Mouse (Mus musculus) intestine, embryonic 15.5 days (tissue): ENCODE data around the gene Tube1. TPM values are rescaled to one million over a fixed set of nuclear protein-coding genes. Genes with fewer than 3 reads are reported as not detected.

Experiments used
- ATAC-seq: fragments of 200-750 bp; cut with Nextera tagmentation; 2 replicates; pipeline ENCODE4 v1.8.0; 2017; ENCODE audit warnings: moderate TSS enrichment, moderate library complexity
- H3K27ac ChIP-seq: fragments of 300-500 bp; sonication (generic); 2 replicates; pipeline ENCODE4 v1.5.1; 2015; ENCODE audit warnings: mild to moderate bottlenecking, inconsistent platforms
- H3K27me3 ChIP-seq: fragments of 300-500 bp; sonication (generic); replicated peaks from 2 replicates; pipeline ENCODE4 v1.6.1; 2015; ENCODE audit warnings: inconsistent platforms
- H3K36me3 ChIP-seq: fragments of 300-500 bp; sonication (generic); 2 replicates; pipeline ENCODE4 v1.6.1; 2015; ENCODE audit warnings: inconsistent platforms
- H3K4me1 ChIP-seq: fragments of 300-500 bp; sonication (generic); replicated peaks from 2 replicates; pipeline ENCODE4 v1.6.1; 2015; ENCODE audit warnings: inconsistent platforms
- H3K4me2 ChIP-seq: fragments of 300-500 bp; sonication (generic); replicated peaks from 2 replicates; pipeline ENCODE4 v1.6.1; 2015; ENCODE audit warnings: mild to moderate bottlenecking, inconsistent platforms
- H3K4me3 ChIP-seq: fragments of 300-500 bp; sonication (generic); replicated peaks from 2 replicates; pipeline ENCODE4 v1.5.1; 2015; ENCODE audit warnings: inconsistent platforms
- H3K9ac ChIP-seq: fragments of 300-500 bp; sonication (generic); 2 replicates; pipeline ENCODE4 v1.6.1; 2015; ENCODE audit warnings: inconsistent platforms
- H3K9me3 ChIP-seq: fragments of 300-500 bp; sonication (generic); 2 replicates; pipeline ENCODE4 v1.6.1; 2016; ENCODE audit warnings: inconsistent platforms
- WGBS: fragments of 180-500 bp; shearing (Covaris S2); methylation state at CpG from one replicate; pipeline ENCODE4 v1.1.7; 2015; 5-methylcytosine and 5-hydroxymethylcytosine counted together
- polyA plus RNA-seq: library from polyadenylated mRNA; unstranded; fragments of >200 nt; fragmentation: Nextera tagmentation; extraction: Ambion mirVana; gene quantifications from 2 replicates; pipeline ENCODE4 v1.2.1, GENCODE M21; 2015

Tube1 gene
- polyA plus RNA-seq, 1 experiment from 2014 or later = 14.7 TPM

- no peaks in the 10 kb centered on the region for H3K4me1 ChIP-seq
- no peaks in the 10 kb centered on the region for H3K9me3 ChIP-seq
- no peak overlapping the region for H3K9ac ChIP-seq
- H3K27me3 ChIP-seq = no peaks in the 10 kb centered on the region
- 97% methylated on average over 2 of the region's 2 CpGs for WGBS
- H3K4me3 ChIP-seq = no peak overlapping the region
- ATAC-seq = no peak
- peaks cover 3% of the 10 kb centered on the region; the same call in 1 of the 2 replicates for H3K36me3 ChIP-seq
- no peak overlapping the region for H3K27ac ChIP-seq
- H3K4me2 ChIP-seq = no peak overlapping the region
Measured at GRCm38 (mm10) chr10:39141401-39141800, 7.6 kb downstream of the Tube1 start.

GRCm38 (mm10) chr10:39142216-39142615, 8.4 kb downstream of the Tube1 start:
- ATAC-seq = no peak
- Histone ChIP-seq H3K4me2 (no peak overlapping the region), H3K4me3 (no peak overlapping the region), H3K9me3 (no peaks in the 10 kb centered on the region), H3K27me3 (no peaks in the 10 kb centered on the region), H3K9ac (no peak overlapping the region), H3K4me1 (no peaks in the 10 kb centered on the region), H3K27ac (no peak overlapping the region), H3K36me3 (peaks cover 3% of the 10 kb centered on the region; the same call in 1 of the 2 replicates)
- WGBS = 88% methylated on average over 12 of the region's 12 CpGs

GRCm38 (mm10) chr10:39156719-39157118, 22.9 kb downstream of the Tube1 start:
- ATAC-seq = no peak
- 82% methylated on average over 5 of the region's 5 CpGs for WGBS
- H3K36me3 ChIP-seq = no peaks in the 10 kb centered on the region
- no peak overlapping the region for H3K9ac ChIP-seq
- H3K4me3 ChIP-seq = no peak overlapping the region
- no peak overlapping the region for H3K27ac ChIP-seq
- H3K4me1 ChIP-seq = no peaks in the 10 kb centered on the region
- no peaks in the 10 kb centered on the region for H3K9me3 ChIP-seq
- no peaks in the 10 kb centered on the region for H3K27me3 ChIP-seq
- H3K4me2 ChIP-seq = no peak overlapping the region

GRCm38 (mm10) chr10:39157321-39157720, 23.5 kb downstream of the Tube1 start:
- H3K27ac ChIP-seq = no peak overlapping the region
- H3K9me3 ChIP-seq = no peaks in the 10 kb centered on the region
- WGBS = 94% methylated on average over 1 of the region's 1 CpGs
- H3K4me3 ChIP-seq = no peak overlapping the region
- ATAC-seq = no peak
- H3K4me2 ChIP-seq = no peak overlapping the region
- H3K36me3 ChIP-seq = no peaks in the 10 kb centered on the region
- no peaks in the 10 kb centered on the region for H3K4me1 ChIP-seq
- H3K27me3 ChIP-seq = no peaks in the 10 kb centered on the region
- H3K9ac ChIP-seq = no peak overlapping the region

GRCm38 (mm10) chr10:39158306-39158705, 24.5 kb downstream of the Tube1 start:
- H3K4me2 ChIP-seq = no peak overlapping the region
- H3K4me3 ChIP-seq = no peak overlapping the region
- H3K36me3 ChIP-seq = no peaks in the 10 kb centered on the region
- H3K4me1 ChIP-seq = peaks cover 6% of the 10 kb centered on the region; the same call in 1 of the 2 replicates
- 60% methylated on average over 12 of the region's 12 CpGs for WGBS
- ATAC-seq = no peak
- no peaks in the 10 kb centered on the region for H3K27me3 ChIP-seq
- H3K9me3 ChIP-seq = no peaks in the 10 kb centered on the region
- no peak overlapping the region for H3K9ac ChIP-seq
- H3K27ac ChIP-seq = no peak overlapping the region

GRCm38 (mm10) chr10:39161406-39161805, 27.6 kb downstream of the Tube1 start:
- no peaks in the 10 kb centered on the region for H3K36me3 ChIP-seq
- H3K27me3 ChIP-seq = no peaks in the 10 kb centered on the region
- no peak overlapping the region for H3K9ac ChIP-seq
- H3K4me2 ChIP-seq = no peak overlapping the region
- no peaks in the 10 kb centered on the region for H3K9me3 ChIP-seq
- WGBS = 94% methylated on average over 1 of the region's 1 CpGs
- H3K27ac ChIP-seq = no peak overlapping the region
- H3K4me1 ChIP-seq = peaks cover 8% of the 10 kb centered on the region; the same call in 1 of the 2 replicates
- no peak overlapping the region for H3K4me3 ChIP-seq
- ATAC-seq = no peak

- no peak overlapping the region for H3K4me3 ChIP-seq
- no peaks in the 10 kb centered on the region for H3K27me3 ChIP-seq
- H3K4me1 ChIP-seq = peaks cover 8% of the 10 kb centered on the region; the same call in 1 of the 2 replicates
- no peak for ATAC-seq
- peak overlapping the region; percentile 36 for H3K4me2 ChIP-seq
- H3K9ac ChIP-seq = no peak overlapping the region
- no peaks in the 10 kb centered on the region for H3K9me3 ChIP-seq
- H3K27ac ChIP-seq = no peak overlapping the region
- WGBS = 26% methylated on average over 18 of the region's 18 CpGs
- no peaks in the 10 kb centered on the region for H3K36me3 ChIP-seq
Measured at GRCm38 (mm10) chr10:39162666-39163484, 29.1 kb downstream of the Tube1 start.

- ATAC-seq = no peak
- Histone ChIP-seq H3K27me3 (no peaks in the 10 kb centered on the region), H3K4me3 (no peak within 1 kb of the TSS), H3K9ac (no peak within 1 kb of the TSS), H3K27ac (no peak within 1 kb of the TSS), H3K4me2 (peak within 1 kb of the TSS; percentile 36), H3K4me1 (peaks cover 8% of the 10 kb centered on the region; the same call in 1 of the 2 replicates), H3K9me3 (no peaks in the 10 kb centered on the region), H3K36me3 (no peaks in the 10 kb centered on the region)
- 86% methylated on average over 10 of the region's 10 CpGs for WGBS
Measured at GRCm38 (mm10) chr10:39163694-39164093, 29.9 kb downstream of the Tube1 start, which contains the start of gene Ccn6. Ccn6 (minus strand) TSS chr10:39163794.

GRCm38 (mm10) chr10:39165632-39166115, 31.9 kb downstream of the Tube1 start:
- H3K27me3 ChIP-seq = no peaks in the 10 kb centered on the region
- no peaks in the 10 kb centered on the region for H3K9me3 ChIP-seq
- peak overlapping the region; percentile 51; the same call in 1 of the 2 replicates for H3K27ac ChIP-seq
- peak overlapping the region; percentile 16; the same call in 1 of the 2 replicates for H3K9ac ChIP-seq
- no peak overlapping the region for H3K4me3 ChIP-seq
- peak overlapping the region; percentile 39; the same call in 1 of the 2 replicates for H3K4me2 ChIP-seq
- ATAC-seq = no peak
- H3K36me3 ChIP-seq = no peaks in the 10 kb centered on the region
- 27% methylated on average over 11 of the region's 11 CpGs for WGBS
- H3K4me1 ChIP-seq = peaks cover 8% of the 10 kb centered on the region; the same call in 1 of the 2 replicates

GRCm38 (mm10) chr10:39167611-39168010, 33.8 kb downstream of the Tube1 start:
- H3K9me3 ChIP-seq = no peaks in the 10 kb centered on the region
- WGBS = 75% methylated on average over 11 of the region's 11 CpGs
- H3K4me3 ChIP-seq = no peak overlapping the region
- no peak overlapping the region for H3K9ac ChIP-seq
- H3K4me2 ChIP-seq = no peak overlapping the region
- H3K36me3 ChIP-seq = no peaks in the 10 kb centered on the region
- peaks cover 8% of the 10 kb centered on the region for H3K4me1 ChIP-seq
- no peaks in the 10 kb centered on the region for H3K27me3 ChIP-seq
- ATAC-seq = no peak
- H3K27ac ChIP-seq = no peak overlapping the region

GRCm38 (mm10) chr10:39169642-39170041, 35.9 kb downstream of the Tube1 start:
- Histone ChIP-seq H3K27me3 (no peaks in the 10 kb centered on the region), H3K4me3 (no peak overlapping the region), H3K27ac (no peak overlapping the region), H3K36me3 (no peaks in the 10 kb centered on the region), H3K9me3 (no peaks in the 10 kb centered on the region), H3K4me1 (peaks cover 9% of the 10 kb centered on the region), H3K4me2 (0 out of 2 replicates have a peak overlapping the region, but pooled peaks have one; percentile 17), H3K9ac (no peak overlapping the region)
- WGBS = 59% methylated on average over 9 of the region's 9 CpGs
- no peak for ATAC-seq

GRCm38 (mm10) chr10:39170181-39170580, 36.4 kb downstream of the Tube1 start:
- WGBS = 11% methylated on average over 8 of the region's 8 CpGs
- Histone ChIP-seq H3K27ac (no peak overlapping the region), H3K9me3 (no peaks in the 10 kb centered on the region), H3K4me2 (0 out of 2 replicates have a peak overlapping the region, but pooled peaks have one; percentile 17), H3K27me3 (no peaks in the 10 kb centered on the region), H3K36me3 (no peaks in the 10 kb centered on the region), H3K9ac (no peak overlapping the region), H3K4me3 (no peak overlapping the region), H3K4me1 (peaks cover 12% of the 10 kb centered on the region)
- peak; percentile 11; the same call in 1 of the 2 replicates for ATAC-seq
